Mouse (Mus musculus) myocyte (in vitro differentiated cells): ENCODE data around the gene BC107364. TPM values are rescaled to one million over a fixed set of nuclear protein-coding genes. Genes with fewer than 3 reads are reported as not detected.
"Not testable (repeated sequence)": the region's sequence is repeated elsewhere in the genome, so short reads cannot be mapped to it uniquely, and the experiment has no call there.

Experiments
- H3K27me3 ChIP-seq: one replicate; pipeline ENCODE4 v1.6.1; 2011; ENCODE audit not compliant: control insufficient read depth, insufficient read depth, insufficient read length
- H3K36me3 ChIP-seq: one replicate; pipeline ENCODE4 v1.6.1; 2011; ENCODE audit not compliant: control insufficient read depth, insufficient read depth
- H3K4me2 ChIP-seq: one replicate; pipeline ENCODE4 v1.6.1; 2011; ENCODE audit warnings: low read depth, control low read depth
- H3K4me3 ChIP-seq: one replicate; pipeline ENCODE4 v1.5.1; 2011; ENCODE audit warnings: mild to moderate bottlenecking, control low read depth, moderate library complexity
- H3K79me2 ChIP-seq: one replicate; pipeline ENCODE4 v1.6.1; 2011; ENCODE audit not compliant: control insufficient read depth, insufficient read depth
- H3ac ChIP-seq: one replicate; pipeline ENCODE4 v1.6.1; 2011; ENCODE audit not compliant: control insufficient read depth, insufficient read length
- CEBPB ChIP-seq: IDR thresholded peaks from 2 replicates; pipeline ENCODE4 v1.6.1; 2011; ENCODE audit warnings: mild to moderate bottlenecking, moderate library complexity; ENCODE audit not compliant: poor library complexity, insufficient read depth, severe bottlenecking
- E2F4 ChIP-seq: IDR thresholded peaks from one replicate; pipeline ENCODE4 v1.6.1; 2011; ENCODE audit warnings: mild to moderate bottlenecking, control low read depth, moderate library complexity; ENCODE audit not compliant: insufficient read depth
- MAX ChIP-seq: IDR thresholded peaks from one replicate; pipeline ENCODE4 v1.6.1; 2011; ENCODE audit warnings: low read depth, mild to moderate bottlenecking, control low read depth
- MYOD1 ChIP-seq, 3 experiments: IDR thresholded peaks; one replicate each; pipeline ENCODE4 v1.6.1; 2011; ENCODE audit warnings: control low read depth in 2 of 3, low read depth in 2 of 3, mild to moderate bottlenecking in 2 of 3, moderate library complexity in 1 of 3; ENCODE audit not compliant: insufficient read length in 2 of 3, control insufficient read depth in 1 of 3
- MYOG ChIP-seq, 3 experiments: IDR thresholded peaks; one replicate each; pipeline ENCODE4 v1.6.1; 2011; ENCODE audit warnings: control low read depth in 2 of 3, low read depth in 2 of 3, mild to moderate bottlenecking in 2 of 3; ENCODE audit not compliant: insufficient read length in 2 of 3, control insufficient read depth in 1 of 3, insufficient read depth in 1 of 3
- POLR2A ChIP-seq: IDR thresholded peaks from one replicate; pipeline ENCODE4 v1.6.1; 2011; ENCODE audit warnings: low read depth, mild to moderate bottlenecking, control low read depth, moderate library complexity; ENCODE audit not compliant: insufficient read length
- POLR2AphosphoS2 ChIP-seq: IDR thresholded peaks from one replicate; pipeline ENCODE4 v1.6.1; 2011; ENCODE audit warnings: low read depth, control low read depth; ENCODE audit not compliant: insufficient read length
- REST ChIP-seq: IDR thresholded peaks from one replicate; pipeline ENCODE4 v1.6.1; 2011; ENCODE audit warnings: mild to moderate bottlenecking, control low read depth, moderate library complexity; ENCODE audit not compliant: insufficient read depth, insufficient read length
- SRF ChIP-seq: IDR thresholded peaks from one replicate; pipeline ENCODE4 v1.6.1; 2011; ENCODE audit warnings: low read depth; ENCODE audit not compliant: control insufficient read depth, insufficient read length
- TCF12 ChIP-seq: IDR thresholded peaks from one replicate; pipeline ENCODE4 v1.6.1; 2011; ENCODE audit warnings: mild to moderate bottlenecking, control low read depth; ENCODE audit not compliant: poor library complexity, insufficient read depth, severe bottlenecking
- TCF3 ChIP-seq: IDR thresholded peaks from one replicate; pipeline ENCODE4 v1.6.1; 2011; ENCODE audit warnings: low read depth, control low read depth; ENCODE audit not compliant: insufficient read length
- USF1 ChIP-seq: IDR thresholded peaks from one replicate; pipeline ENCODE4 v1.6.1; 2011; ENCODE audit warnings: low read depth, mild to moderate bottlenecking, control low read depth, moderate library complexity
- polyA plus RNA-seq: library from polyadenylated mRNA; unstranded; fragments of >200 nt; fragmentation: generic; extraction: Trizol; gene quantifications from one replicate; pipeline ENCODE4 v1.2.1, GENCODE M21; 2012; ENCODE audit warnings: missing spikeins

BC107364 gene
- polyA plus RNA-seq, 1 experiment: not detected

- Histone ChIP-seq H3K4me3 (no peak overlapping the region), H3ac (no peak overlapping the region), H3K79me2 (no peaks in the 10 kb centered on the region), H3K4me2 (peak overlapping the region; percentile 61), H3K27me3 (no peaks in the 10 kb centered on the region), H3K36me3 (no peaks in the 10 kb centered on the region)
- TF ChIP-seq TCF3 (no peak), E2F4 (no peak), REST (no peak), MYOD1 (IDR thresholded peaks at IDR 0.05; ENCODE audit: control insufficient read depth in 1 of 3, insufficient read length in 2 of 3, low read depth in 2 of 3) (no peak), POLR2AphosphoS2 (no peak), USF1 (no peak), POLR2A (no peak)
Observed at GRCm38 (mm10) chr3:96401474-96401831, 50.7 kb downstream of the BC107364 start.

GRCm38 (mm10) chr3:96398911-96399310 lies 53.2 kb downstream of the BC107364 start:
- Histone ChIP-seq H3K27me3 (no peaks in the 10 kb centered on the region), H3K79me2 (no peaks in the 10 kb centered on the region), H3K36me3 (no peaks in the 10 kb centered on the region), H3K4me2 (no peak overlapping the region), H3ac (no peak overlapping the region), H3K4me3 (no peak overlapping the region)
- TF ChIP-seq POLR2A (no peak), REST (no peak), E2F4 (no peak), SRF (no peak), POLR2AphosphoS2 (no peak), USF1 (no peak), MYOG (IDR thresholded peaks at IDR 0.05; ENCODE audit: control insufficient read depth in 1 of 3, insufficient read depth in 1 of 3, insufficient read length in 2 of 3, low read depth in 2 of 3) (no peak), TCF12 (no peak), MYOD1 (IDR thresholded peaks at IDR 0.05; ENCODE audit: control insufficient read depth in 1 of 3, insufficient read length in 2 of 3, low read depth in 2 of 3) (no peak), CEBPB (no peak), TCF3 (no peak), MAX (no peak)

- Histone ChIP-seq H3K36me3 (no peaks in the 10 kb centered on the region), H3K4me3 (no peak overlapping the region), H3K79me2 (no peaks in the 10 kb centered on the region), H3ac (no peak overlapping the region), H3K4me2 (no peak overlapping the region), H3K27me3 (no peaks in the 10 kb centered on the region)
- TF ChIP-seq POLR2A (no peak), CEBPB (no peak), USF1 (no peak), E2F4 (no peak), POLR2AphosphoS2 (no peak), TCF3 (no peak), MAX (no peak), MYOD1 (IDR thresholded peaks at IDR 0.05; ENCODE audit: control insufficient read depth in 1 of 3, insufficient read length in 2 of 3, low read depth in 2 of 3) (no peak), SRF (no peak), REST (no peak), MYOG (IDR thresholded peaks at IDR 0.05; ENCODE audit: control insufficient read depth in 1 of 3, insufficient read depth in 1 of 3, insufficient read length in 2 of 3, low read depth in 2 of 3) (no peak), TCF12 (no peak)
Observed at GRCm38 (mm10) chr3:96396857-96397256, 55.2 kb downstream of the BC107364 start.

GRCm38 (mm10) chr3:96387202-96387601 lies 64.9 kb downstream of the BC107364 start:
- H3K27me3 ChIP-seq, H3K79me2 ChIP-seq, H3K36me3 ChIP-seq, H3K4me3 ChIP-seq, H3ac ChIP-seq, H3K4me2 ChIP-seq: not testable (repeated sequence)

Other genes with a start within 250 kb of the BC107364 start
- gene Bola1, start 232.6 kb downstream of the BC107364 start, polyA plus RNA-seq: 88.0 TPM
- gene Hist2h2ab, start 232.4 kb downstream of the BC107364 start, polyA plus RNA-seq: not detected
- gene Hist2h2ac, start 231.4 kb downstream of the BC107364 start, polyA plus RNA-seq: 1.3 TPM
- gene Hist2h2be, start 231.2 kb downstream of the BC107364 start, polyA plus RNA-seq: 2.2 TPM
- gene Hist2h3c2, start 213.2 kb downstream of the BC107364 start, polyA plus RNA-seq: 22.7 TPM
- gene Hist2h2aa2, start 212.0 kb downstream of the BC107364 start, polyA plus RNA-seq: 103 TPM
- gene Hist2h2aa1, start 206.8 kb downstream of the BC107364 start, polyA plus RNA-seq: not detected
- not detected for gene Hist2h3c1, start 205.6 kb downstream of the BC107364 start, polyA plus RNA-seq
- gene Hist2h4, start 189.0 kb downstream of the BC107364 start, polyA plus RNA-seq: 1.1 TPM
- gene Hist2h3b, start 183.7 kb downstream of the BC107364 start, polyA plus RNA-seq: 1.1 TPM
- gene Hist2h2bb, start 182.6 kb downstream of the BC107364 start, polyA plus RNA-seq: 3.7 TPM
- gene Fcgr1, start 158.3 kb downstream of the BC107364 start, polyA plus RNA-seq: 0.05 TPM
- 116 TPM for gene Hfe2, start 72.9 kb upstream of the BC107364 start, polyA plus RNA-seq
- gene Txnip, start 105.7 kb upstream of the BC107364 start, polyA plus RNA-seq: 42.6 TPM
- 0.25 TPM for gene Gm16253, start 124.7 kb upstream of the BC107364 start, polyA plus RNA-seq
- 22.7 TPM for gene Polr3gl, start 141.9 kb upstream of the BC107364 start, polyA plus RNA-seq
- 2.5 TPM for gene Ankrd34a, start 144.3 kb upstream of the BC107364 start, polyA plus RNA-seq
- gene Lix1l, start 148.8 kb upstream of the BC107364 start, polyA plus RNA-seq: 30.2 TPM
- 68.4 TPM for gene Rbm8a, start 177.6 kb upstream of the BC107364 start, polyA plus RNA-seq
- gene Pex11b, start 183.1 kb upstream of the BC107364 start, polyA plus RNA-seq: 26.8 TPM
- gene Gm42957, start 183.2 kb upstream of the BC107364 start, polyA plus RNA-seq: 0.04 TPM
- 1.9 TPM for gene Itga10, start 193.3 kb upstream of the BC107364 start, polyA plus RNA-seq
- gene Ankrd35, start 217.8 kb upstream of the BC107364 start, polyA plus RNA-seq: 0.37 TPM
- 16.7 TPM for gene Pias3, start 244.1 kb upstream of the BC107364 start, polyA plus RNA-seq